Mouse (Mus musculus) E14TG2a.4 (cell line): Measurements from ENCODE around the gene Cast.

Experiments used
- CTCF ChIP-seq: conservative IDR thresholded peaks from 2 replicates; pipeline ENCODE4 v1.5.1; 2014; ENCODE audit warnings: low read length
- NANOG ChIP-seq: IDR thresholded peaks from 2 replicates; pipeline ENCODE4 v1.6.1; 2014; ENCODE audit warnings: borderline replicate concordance, low read length, mixed read lengths
- POU5F1 ChIP-seq: IDR thresholded peaks from 2 replicates; pipeline ENCODE4 v1.6.1; 2014; ENCODE audit warnings: low read length, borderline replicate concordance

GRCm38 (mm10) chr13:74719002-74719401 is 89.6 kb downstream of the Cast start:
- TF ChIP-seq CTCF (no peak), NANOG (no peak), POU5F1 (no peak)
